Mouse (Mus musculus) liver, embryonic 14.5 days (tissue): ENCODE measurements around the gene Ephx1. TPM values are rescaled to one million over a fixed set of nuclear protein-coding genes. Genes with fewer than 3 reads are reported as not detected.

Source experiments
- ATAC-seq: fragments of 200-750 bp; cut with Nextera tagmentation; 2 replicates; pipeline ENCODE4 v1.8.0; 2017; ENCODE audit warnings: moderate number of reproducible peaks, mild to moderate bottlenecking, moderate library complexity; ENCODE audit not compliant: insufficient read depth
- DNase-seq, 3 experiments: peaks; one replicate each; pipeline ENCODE4 v3.0.0-alpha.2; 2012 to 2013; ENCODE audit warnings: low read depth in 3 of 3, low spot score in 3 of 3
- H3K27ac ChIP-seq: fragments of 300-500 bp; sonication (generic); 2 replicates; pipeline ENCODE4 v1.5.1; 2014; ENCODE audit warnings: moderate library complexity, mild to moderate bottlenecking, control low read depth, inconsistent platforms
- H3K27me3 ChIP-seq: fragments of 300-500 bp; sonication (generic); 2 replicates; pipeline ENCODE4 v1.6.1; 2014; ENCODE audit warnings: mild to moderate bottlenecking, low read length, moderate library complexity; ENCODE audit not compliant: control insufficient read depth, insufficient read depth
- H3K36me3 ChIP-seq: fragments of 300-500 bp; sonication (generic); replicated peaks from 2 replicates; pipeline ENCODE4 v1.6.1; 2014; ENCODE audit warnings: low read depth; ENCODE audit not compliant: control insufficient read depth, insufficient read depth
- H3K4me1 ChIP-seq, 2 experiments: fragments of 200-500 bp in 1 of 2; fragments of 300-500 bp in 1 of 2; sonication (generic) in 1 of 2; replicated peaks; 2 replicates each; pipeline ENCODE4 v1.6.1; 2012 to 2014; ENCODE audit warnings: antibody characterized with exemption in 1 of 2, inconsistent platforms in 1 of 2, low read length in 1 of 2; ENCODE audit not compliant: control insufficient read depth in 2 of 2, insufficient read depth in 2 of 2
- H3K4me2 ChIP-seq: fragments of 300-500 bp; sonication (generic); 2 replicates; pipeline ENCODE4 v1.6.1; 2014; ENCODE audit warnings: low read depth, mild to moderate bottlenecking, control low read depth, moderate library complexity
- H3K4me3 ChIP-seq, 2 experiments: fragments of 200-500 bp in 1 of 2; fragments of 300-500 bp in 1 of 2; sonication (generic) in 1 of 2; 2 replicates each; pipeline ENCODE4 v1.5.1; 2012 to 2014; ENCODE audit warnings: low read depth in 2 of 2, low read length in 2 of 2, mild to moderate bottlenecking in 2 of 2, control low read depth in 1 of 2, inconsistent platforms in 1 of 2, moderate library complexity in 1 of 2; ENCODE audit not compliant: insufficient read depth in 1 of 2
- H3K9ac ChIP-seq: fragments of 300-500 bp; sonication (generic); replicated peaks from 2 replicates; pipeline ENCODE4 v1.6.1; 2014; ENCODE audit warnings: mild to moderate bottlenecking, control low read depth, moderate library complexity
- H3K9me3 ChIP-seq: fragments of 300-500 bp; sonication (generic); 2 replicates; pipeline ENCODE4 v1.6.1; 2016; ENCODE audit warnings: low read length, mixed read lengths; ENCODE audit not compliant: control insufficient read depth
- CTCF ChIP-seq: IDR thresholded peaks from 2 replicates; pipeline ENCODE4 v1.5.1; 2016; ENCODE audit warnings: antibody characterized with exemption, low read depth, control low read depth
- EP300 ChIP-seq: IDR thresholded peaks from 2 replicates; pipeline ENCODE4 v1.6.1; 2016; ENCODE audit warnings: antibody characterized with exemption, low read depth
- WGBS: fragments of 180-500 bp; shearing (Covaris S2); extraction: QIAGEN DNeasy Blood & Tissue Kit; methylation state at CpG from one replicate; pipeline ENCODE4 v1.1.7; 2014; ENCODE audit not compliant: insufficient replicate concordance; 5-methylcytosine and 5-hydroxymethylcytosine counted together
- polyA plus RNA-seq, 2 experiments: library from polyadenylated mRNA; depleted of rRNA in 1 of 2; stranded (reverse) in 1 of 2; unstranded in 1 of 2; fragments of >200 nt; fragmentation: Nextera tagmentation in 1 of 2; extraction: Ambion mirVana in 1 of 2; gene quantifications; 2 replicates each; pipeline versions ENCODE4 v1.2.1 to v1.2.3; 2012 to 2014

Gene Ephx1
- polyA plus RNA-seq, 2 experiments: 2.8 to 4.8 TPM

GRCm38 (mm10) chr1:180956401-180956800, 64.3 kb downstream of the Ephx1 start:
- no peak overlapping the region for H3K4me2 ChIP-seq
- no peak for TF ChIP-seq CTCF
- no peak for TF ChIP-seq EP300
- no peaks in the 10 kb centered on the region; the same call in none of the 2 replicates for H3K36me3 ChIP-seq
- peaks cover 0 to 6% of the 10 kb centered on the region in 2 experiments; a peak in 1 of 4 replicates for H3K4me1 ChIP-seq
- H3K4me3 ChIP-seq: no peak overlapping the region
- no peak for ATAC-seq
- H3K9me3 ChIP-seq: no peaks in the 10 kb centered on the region
- H3K9ac ChIP-seq: no peak overlapping the region
- H3K27ac ChIP-seq: no peak overlapping the region
- H3K27me3 ChIP-seq: no peaks in the 10 kb centered on the region
- WGBS: 84% methylated on average over 8 of the region's 8 CpGs
- DNase-seq: no peak

DNA sequence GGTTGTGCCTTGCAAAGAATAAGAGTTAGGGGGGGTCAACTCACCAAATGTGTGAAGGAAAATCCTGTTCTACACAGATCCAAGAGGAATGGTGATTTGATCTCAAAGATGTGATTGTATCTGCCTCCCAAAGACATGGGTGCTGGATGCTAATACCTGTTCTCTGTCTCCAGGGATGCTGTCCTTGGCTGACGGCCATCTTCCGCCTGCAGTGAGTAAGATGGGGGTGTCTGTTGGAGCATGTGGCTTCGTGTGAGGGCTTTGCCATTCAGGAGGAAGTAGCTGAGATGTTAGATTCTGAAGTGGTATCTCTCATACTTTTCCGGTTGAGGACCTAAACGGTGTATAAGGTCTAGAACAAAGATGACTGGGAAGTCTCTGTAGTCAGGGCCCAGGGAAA, 67.9 kb downstream of the Ephx1 start:
- H3K4me3 ChIP-seq: no peak overlapping the region
- H3K4me2 ChIP-seq: no peak overlapping the region
- H3K27ac ChIP-seq: no peak overlapping the region
- ATAC-seq: no peak
- WGBS: 66% methylated on average over 5 of the region's 5 CpGs
- H3K9ac ChIP-seq: no peak overlapping the region
- no peaks in the 10 kb centered on the region; the same call in none of the 2 replicates for H3K36me3 ChIP-seq
- no peak for DNase-seq
- H3K27me3 ChIP-seq: no peaks in the 10 kb centered on the region
- peaks cover 0 to 6% of the 10 kb centered on the region in 2 experiments; a peak in 1 of 4 replicates for H3K4me1 ChIP-seq
- TF ChIP-seq CTCF (no peak), EP300 (no peak)
- no peaks in the 10 kb centered on the region for H3K9me3 ChIP-seq

DNA sequence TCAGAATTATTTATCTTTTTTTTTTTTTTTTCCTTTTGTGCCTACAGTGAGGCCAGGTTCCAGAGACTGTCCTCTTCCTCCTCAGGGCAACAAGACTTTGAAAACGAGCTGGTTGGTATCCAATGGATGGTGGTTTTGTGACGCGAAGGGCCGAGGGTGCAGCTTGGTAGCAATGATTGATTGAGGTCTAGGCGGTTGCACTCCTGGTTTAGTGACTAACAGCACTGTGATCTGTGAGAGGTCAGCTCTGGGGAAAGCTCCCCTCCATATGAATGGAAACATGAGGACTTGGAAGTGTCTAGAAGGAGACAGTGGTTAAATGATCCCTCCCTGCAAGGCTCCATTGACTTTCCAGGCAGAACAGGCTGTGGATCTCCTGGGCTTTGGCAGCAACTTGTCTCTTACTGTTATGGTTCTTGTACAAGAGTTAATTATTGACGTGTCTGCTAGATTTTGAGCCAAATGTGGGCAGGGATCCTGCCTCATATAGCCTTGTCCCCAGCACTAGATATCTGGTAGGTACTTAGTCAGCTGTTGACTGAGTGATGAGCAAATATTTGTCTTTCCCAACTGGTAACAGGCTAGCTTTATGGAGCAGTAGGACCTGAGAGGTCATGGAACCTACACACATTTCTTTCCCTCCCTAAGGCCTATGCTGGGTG, 68.5 kb downstream of the Ephx1 start:
- Histone ChIP-seq H3K36me3 (no peaks in the 10 kb centered on the region; the same call in none of the 2 replicates), H3K4me2 (no peak overlapping the region)

GRCm38 (mm10) chr1:180946448-180946847, 74.3 kb downstream of the Ephx1 start:
- Histone ChIP-seq H3K36me3 (no peaks in the 10 kb centered on the region; the same call in 1 of the 2 replicates), H3K27me3 (no peaks in the 10 kb centered on the region), H3K9ac (no peak overlapping the region; the same call in 1 of the 2 replicates), H3K9me3 (no peaks in the 10 kb centered on the region), H3K4me2 (no peak overlapping the region), H3K4me1 (peaks cover 29 to 31% of the 10 kb centered on the region in 2 experiments), H3K27ac (no peak overlapping the region), H3K4me3 (no peak overlapping the region)
- 87% methylated on average over 6 of the region's 6 CpGs for WGBS
- TF ChIP-seq EP300: no peak
- no peak for TF ChIP-seq CTCF
- ATAC-seq: no peak
- DNase-seq: no peak

More for the DNA sequence above, 68.5 kb downstream of the Ephx1 start:
- ATAC-seq (peak; percentile 56), DNase-seq (peak in 1 of 3 experiments; percentile 28)
- H3K9me3 ChIP-seq: no peaks in the 10 kb centered on the region
- H3K4me3 ChIP-seq: no peak overlapping the region
- H3K27ac ChIP-seq: no peak overlapping the region
- peaks cover 0 to 7% of the 10 kb centered on the region in 2 experiments; a peak in 1 of 4 replicates for H3K4me1 ChIP-seq
- 62% methylated on average over 6 of the region's 6 CpGs for WGBS
- no peaks in the 10 kb centered on the region for H3K27me3 ChIP-seq
- no peak overlapping the region for H3K9ac ChIP-seq
- TF ChIP-seq CTCF: no peak
- no peak for TF ChIP-seq EP300
